ENCODE assay signal across 20 mouse cellular contexts in the genomic region with DNA sequence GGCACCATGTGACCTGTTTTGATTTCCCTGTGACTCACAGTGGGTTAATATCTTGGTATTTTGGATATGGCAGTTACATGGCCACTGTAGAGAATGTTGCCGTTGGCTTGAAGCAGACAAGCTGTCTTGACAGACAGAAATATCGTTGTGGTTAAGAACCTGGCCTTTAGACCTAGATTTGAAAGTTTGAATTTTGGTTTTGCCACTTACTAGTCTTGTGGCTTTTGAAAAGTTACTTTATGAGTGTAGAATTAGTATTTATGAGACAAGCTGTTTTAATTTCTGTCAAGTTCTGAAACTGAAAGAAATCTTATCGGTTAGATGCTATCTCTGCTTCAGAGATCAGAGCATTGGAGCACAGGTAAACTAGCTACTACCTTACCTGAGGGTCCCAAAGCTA.
"Had no signal": no experiment of that assay in that cellular context is flagged by ENCODE, and none has a peak within 500 bp of the region (broad histone marks: within the 10 kb centered on the region; RNA-seq: fewer than 3 reads in every experiment).

No protein-coding gene starts in this region.

- H3K9me3 ChIP-seq: limb, embryonic 10.5 days; limb, embryonic 13.5 days; liver, embryonic 12.5 days; liver, embryonic 15.5 days; lung, embryonic 15.5 days; megakaryocyte, embryonic 14.5 days; midbrain, embryonic 10.5 days; midbrain, embryonic 13.5 days had no signal

- H3K4me3 ChIP-seq: limb, embryonic 10.5 days; limb, embryonic 13.5 days; liver, embryonic 12.5 days; liver, embryonic 15.5 days; lung, embryonic 15.5 days; megakaryocyte, embryonic 14.5 days; midbrain, embryonic 10.5 days; midbrain, embryonic 13.5 days had no signal

- H3K27ac ChIP-seq: limb, embryonic 10.5 days; limb, embryonic 13.5 days; liver, embryonic 12.5 days; liver, embryonic 15.5 days; lung, embryonic 15.5 days; midbrain, embryonic 10.5 days; midbrain, embryonic 13.5 days; stomach, postnatal 0 days had no signal

- H3K4me1 ChIP-seq: limb, embryonic 10.5 days; limb, embryonic 13.5 days; liver, embryonic 12.5 days; liver, embryonic 15.5 days; lung, embryonic 15.5 days; midbrain, embryonic 10.5 days; midbrain, embryonic 13.5 days had no signal

- H3K36me3 ChIP-seq: lung, embryonic 15.5 days had no signal

- DNase-seq: kidney, postnatal 14 days; kidney, postnatal 4 days; layer of hippocampus, adult 9-11 months; liver; lung, adult 18-20 months; lung, postnatal 10 days; lung, postnatal 36 days; thymus, adult 2 months; thymus, postnatal 14 days; thymus, postnatal 4 days had no signal

- H3K4me2 ChIP-seq: limb, embryonic 13.5 days; liver, embryonic 12.5 days; liver, embryonic 15.5 days; lung, embryonic 15.5 days; midbrain, embryonic 13.5 days had no signal

- H3K27me3 ChIP-seq: limb, embryonic 13.5 days; liver, embryonic 12.5 days; liver, embryonic 15.5 days; lung, embryonic 15.5 days; megakaryocyte, embryonic 14.5 days; midbrain, embryonic 13.5 days had no signal

- H3K9ac ChIP-seq: limb, embryonic 13.5 days; liver, embryonic 12.5 days; liver, embryonic 15.5 days; lung, embryonic 15.5 days; midbrain, embryonic 13.5 days had no signal

- ATAC-seq: liver, embryonic 12.5 days; midbrain, embryonic 13.5 days; midbrain, embryonic 16.5 days had no signal
